Mouse (Mus musculus) naive thymus-derived CD4-positive, alpha-beta T cell, adult 5 months (primary cell): ENCODE measurements around the gene Olfr1336. TPM values are rescaled to one million over a fixed set of nuclear protein-coding genes. Genes with fewer than 3 reads are reported as not detected.

Experiments
- polyA plus RNA-seq: library from polyadenylated mRNA; unstranded; fragments of 100-300 nt; shearing (Covaris generic); gene quantifications from one replicate; pipeline ENCODE4 v1.2.1, GENCODE M21; 2017

The Olfr1336 gene
- 0.06 TPM for polyA plus RNA-seq

DNA sequence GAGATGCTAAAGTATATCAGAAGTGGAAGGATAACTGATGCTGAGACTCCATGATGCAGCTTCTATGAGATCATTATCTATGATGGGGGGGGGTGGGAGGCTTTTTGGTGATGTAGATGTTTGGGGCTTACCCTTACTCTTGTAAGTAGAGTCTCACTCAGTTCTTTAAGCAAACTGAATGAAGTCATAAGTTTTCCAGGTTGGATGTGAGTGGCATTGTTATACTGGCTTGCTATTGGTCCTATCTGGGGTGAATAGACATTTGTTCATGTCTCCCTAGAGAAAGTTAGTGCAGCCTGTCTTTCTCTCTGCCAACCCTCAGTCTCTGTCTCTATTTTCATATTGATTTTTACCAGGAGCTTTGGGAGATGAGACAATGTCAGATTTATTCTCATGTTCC, at the start of gene Olfr1336:
Gene Olfr1336, plus strand, starts transcription at position 301 of the 400 bp plus-strand sequence.

DNA sequence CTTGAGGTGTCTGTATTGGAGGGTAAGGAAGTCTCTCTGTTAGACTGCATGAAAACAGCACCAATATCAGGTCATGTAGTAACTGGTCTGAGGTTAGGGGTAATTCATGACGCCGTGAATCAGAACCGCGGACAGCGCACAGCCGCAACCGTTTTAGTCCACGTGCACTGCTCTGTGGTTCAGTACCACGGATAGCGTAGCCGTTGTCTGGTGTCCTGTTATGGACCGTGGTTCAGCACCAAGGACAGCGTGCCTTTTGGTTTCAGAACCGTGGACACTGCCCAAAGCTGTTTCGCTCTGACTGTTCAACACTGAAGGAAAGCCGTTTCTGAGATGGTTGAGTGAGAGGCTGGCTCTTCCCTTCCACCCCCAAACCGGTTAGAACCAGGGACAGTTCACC, 45.9 kb upstream of the Olfr1336 start, which contains the start of gene Gm20715:
Gene Gm20715, plus strand, starts transcription at position 235 of the 400 bp plus-strand sequence.

GRCm38 (mm10) chr7:6438388-6438787, 17.6 kb upstream of the Olfr1336 start, which contains the start of gene Olfr1344:
Gene Olfr1344 (plus strand): TSS chr7:6438688.

GRCm38 (mm10) chr7:6466951-6467350, 11.0 kb downstream of the Olfr1336 start, which contains the start of gene Olfr1346:
Gene Olfr1346 (plus strand): TSS chr7:6467101.

GRCm38 (mm10) chr7:6486841-6487240, 30.9 kb downstream of the Olfr1336 start, which contains the start of gene Olfr5:
Gene Olfr5 (minus strand): TSS chr7:6486941.

GRCm38 (mm10) chr7:6499655-6500054, 43.7 kb downstream of the Olfr1336 start, which contains the start of gene Olfr1347:
Gene Olfr1347 (minus strand): TSS chr7:6499755.

GRCm38 (mm10) chr7:6508648-6509047, 52.7 kb downstream of the Olfr1336 start, which contains the start of gene Olfr1348:
Gene Olfr1348 (minus strand): TSS chr7:6508748.

Other genes starting within 250 kb of the Olfr1336 start
- gene Zscan5b, start 233.9 kb upstream of the Olfr1336 start, polyA plus RNA-seq = not detected
- gene Epp13, start 203.5 kb upstream of the Olfr1336 start, polyA plus RNA-seq = not detected
- 3.5 TPM for gene Zfp667, start 169.6 kb upstream of the Olfr1336 start, polyA plus RNA-seq
- 0.22 TPM for gene Zfp583, start 124.9 kb upstream of the Olfr1336 start, polyA plus RNA-seq
- gene Gm3854, start 112.4 kb upstream of the Olfr1336 start, polyA plus RNA-seq = 0.91 TPM
- 2.3 TPM for gene Zfp78, start 92.9 kb upstream of the Olfr1336 start, polyA plus RNA-seq
- 9.2 TPM for gene Zfp28, start 72.9 kb upstream of the Olfr1336 start, polyA plus RNA-seq
- not detected for gene Smim17, start 57.5 kb upstream of the Olfr1336 start, polyA plus RNA-seq
- gene Gm20715, start 45.9 kb upstream of the Olfr1336 start, polyA plus RNA-seq = not detected
- not detected for gene Olfr1344, start 17.5 kb upstream of the Olfr1336 start, polyA plus RNA-seq
- not detected for gene Olfr1346, start 10.9 kb downstream of the Olfr1336 start, polyA plus RNA-seq
- gene Olfr5, start 30.8 kb downstream of the Olfr1336 start, polyA plus RNA-seq = not detected
- gene Olfr1347, start 43.6 kb downstream of the Olfr1336 start, polyA plus RNA-seq = not detected
- gene Olfr1348, start 52.6 kb downstream of the Olfr1336 start, polyA plus RNA-seq = not detected
- not detected for gene Olfr1349, start 66.8 kb downstream of the Olfr1336 start, polyA plus RNA-seq
- not detected for gene Olfr1350, start 108.7 kb downstream of the Olfr1336 start, polyA plus RNA-seq
- not detected for gene Zim1, start 240.3 kb downstream of the Olfr1336 start, polyA plus RNA-seq